Mouse (Mus musculus) bone marrow, adult 2 months (tissue): ENCODE results near the gene Gm10337.

ENCODE experiments used
- CTCF ChIP-seq: fragments of 200-500 bp; IDR thresholded peaks from 2 replicates; pipeline ENCODE4 v1.5.1; 2011; ENCODE audit warnings: low read length, control low read depth; ENCODE audit not compliant: control insufficient read depth, insufficient read depth
- POLR2A ChIP-seq: fragments of 200-500 bp; IDR thresholded peaks from 2 replicates; pipeline ENCODE4 v1.6.1; 2011; ENCODE audit warnings: low read depth, mild to moderate bottlenecking, control low read depth, low read length, borderline replicate concordance; ENCODE audit not compliant: control insufficient read depth

DNA sequence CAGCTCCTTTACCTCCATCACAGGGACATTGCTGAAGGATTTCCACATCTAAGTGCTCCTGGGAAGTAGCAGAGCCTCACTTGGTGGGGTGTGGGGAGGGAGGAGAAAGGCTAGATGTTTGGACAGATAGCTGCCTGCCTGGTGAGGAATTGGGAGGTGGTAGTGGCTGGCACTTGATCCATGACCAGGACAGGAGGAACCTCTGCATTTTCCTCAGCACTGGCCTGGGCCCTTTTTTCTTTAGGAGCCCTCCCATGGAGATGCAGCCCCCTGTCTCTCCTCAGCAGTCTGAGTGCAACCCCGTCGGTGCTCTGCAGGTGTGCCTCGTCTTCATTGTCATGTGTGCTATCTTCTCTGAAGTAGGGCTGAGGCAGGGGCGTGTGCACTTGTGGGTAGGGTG is 18.0 kb downstream of the Gm10337 start:
- no peak for TF ChIP-seq CTCF
- TF ChIP-seq POLR2A = no peak
